Mouse (Mus musculus): ENCODE data around the gene Zfp383. TPM values are rescaled to one million over a fixed set of nuclear protein-coding genes. Genes with fewer than 3 reads are reported as not detected.
"Not testable (repeated sequence)": the region's sequence is repeated elsewhere in the genome, so short reads cannot be mapped to it uniquely, and the experiment has no call there.

The Zfp383 gene
- polyA plus RNA-seq, 1 experiment from 2014 or later: 3.7 TPM

GRCm38 (mm10) chr7:29958125-29958724 is 50.2 kb downstream of the Zfp383 start:
- no peak for DNase-seq (ENCODE audit: low spot score)
- Histone ChIP-seq H3K4me3 (ENCODE audit: low read depth, low read length) (no peak overlapping the region), H3K9me3 (ENCODE audit: low read length) (no peaks in the 10 kb centered on the region), H3K9ac (replicated peaks; ENCODE audit: low read depth) (no peak overlapping the region), H3K27me3 (replicated peaks; ENCODE audit: insufficient read depth, low read length) (no peaks in the 10 kb centered on the region), H3K36me3 (ENCODE audit: insufficient read depth, low read length) (no peaks in the 10 kb centered on the region), H3K4me2 (replicated peaks; ENCODE audit: low read depth, low read length) (no peak overlapping the region), H3K4me1 (ENCODE audit: insufficient read depth, low read depth, low read length) (no peaks in the 10 kb centered on the region), H3K27ac (ENCODE audit: low read length) (no peak overlapping the region)
- no peak for ATAC-seq
- TF ChIP-seq CTCF (IDR thresholded peaks at IDR 0.05) (no peak), EP300 (IDR thresholded peaks at IDR 0.05) (no peak)
- 76% methylated on average over 11 of the region's 11 CpGs for WGBS

GRCm38 (mm10) chr7:29959004-29959403 is 51.0 kb downstream of the Zfp383 start:
- Histone ChIP-seq H3K4me1 (ENCODE audit: insufficient read depth, low read depth, low read length) (no peaks in the 10 kb centered on the region), H3K4me2 (replicated peaks; ENCODE audit: low read depth, low read length) (no peak overlapping the region), H3K4me3 (ENCODE audit: low read depth, low read length) (no peak overlapping the region), H3K27ac (ENCODE audit: low read length) (no peak overlapping the region), H3K36me3 (ENCODE audit: insufficient read depth, low read length) (no peaks in the 10 kb centered on the region), H3K9ac (replicated peaks; ENCODE audit: low read depth) (no peak overlapping the region), H3K27me3 (replicated peaks; ENCODE audit: insufficient read depth, low read length) (no peaks in the 10 kb centered on the region), H3K9me3 (ENCODE audit: low read length) (no peaks in the 10 kb centered on the region)
- WGBS: 38% methylated on average over 3 of the region's 3 CpGs
- peak; percentile 8; the same call in 1 of the 2 replicates for TF ChIP-seq CTCF (IDR thresholded peaks at IDR 0.05)
- TF ChIP-seq EP300 (IDR thresholded peaks at IDR 0.05): no peak
- no peak for DNase-seq (ENCODE audit: low spot score)
- ATAC-seq: no peak

- not testable (repeated sequence) for DNase-seq (ENCODE audit: low spot score); H3K4me2 ChIP-seq (replicated peaks; ENCODE audit: low read depth, low read length); ATAC-seq; H3K9me3 ChIP-seq (ENCODE audit: low read length); H3K9ac ChIP-seq (replicated peaks; ENCODE audit: low read depth); H3K36me3 ChIP-seq (ENCODE audit: insufficient read depth, low read length); H3K27me3 ChIP-seq (replicated peaks; ENCODE audit: insufficient read depth, low read length); H3K4me3 ChIP-seq (ENCODE audit: low read depth, low read length); H3K27ac ChIP-seq (ENCODE audit: low read length); H3K4me1 ChIP-seq (ENCODE audit: insufficient read depth, low read depth, low read length)
- 53% methylated on average over 31 of the region's 39 CpGs for WGBS
Observed at GRCm38 (mm10) chr7:29965115-29965810, 57.2 kb downstream of the Zfp383 start.

Small RNA genes within 50 kb of the gene (microRNA-seq; reads per million reads assigned to microRNA genes)
- gene Mir7668: not detected

Other genes with a start within 250 kb of the Zfp383 start
- gene Catsperg2, start 181.2 kb upstream of the Zfp383 start, polyA plus RNA-seq (2015; fragmentation: Nextera tagmentation; extraction: Ambion mirVana): not detected in 2 replicates
- 6.9 and 7.9 TPM in 2 replicates for gene Zfp84, start 139.7 kb upstream of the Zfp383 start, polyA plus RNA-seq (2015; fragmentation: Nextera tagmentation; extraction: Ambion mirVana)
- 4.0 and 5.0 TPM in 2 replicates for gene Zfp30, start 124.2 kb upstream of the Zfp383 start, polyA plus RNA-seq (2015; fragmentation: Nextera tagmentation; extraction: Ambion mirVana)
- 8.4 and 9.1 TPM in 2 replicates for gene Zfp790, start 92.1 kb upstream of the Zfp383 start, polyA plus RNA-seq (2015; fragmentation: Nextera tagmentation; extraction: Ambion mirVana)
- gene Zfp940, start 54.6 kb upstream of the Zfp383 start, polyA plus RNA-seq (2015; fragmentation: Nextera tagmentation; extraction: Ambion mirVana): 1.3 and 1.9 TPM in 2 replicates
- 3.3 and 4.0 TPM in 2 replicates for gene Zfp420, start 48.2 kb upstream of the Zfp383 start, polyA plus RNA-seq (2015; fragmentation: Nextera tagmentation; extraction: Ambion mirVana)
- gene Zfp27, start 1.7 kb upstream of the Zfp383 start, polyA plus RNA-seq (2015; fragmentation: Nextera tagmentation; extraction: Ambion mirVana): 4.2 and 5.0 TPM in 2 replicates
- 5.1 and 6.7 TPM in 2 replicates for gene Zfp74, start 45.9 kb downstream of the Zfp383 start, polyA plus RNA-seq (2015; fragmentation: Nextera tagmentation; extraction: Ambion mirVana)
- 4.1 and 5.8 TPM in 2 replicates for gene Zfp568, start 75.7 kb downstream of the Zfp383 start, polyA plus RNA-seq (2015; fragmentation: Nextera tagmentation; extraction: Ambion mirVana)
- gene Zfp14, start 143.2 kb downstream of the Zfp383 start, polyA plus RNA-seq (2015; fragmentation: Nextera tagmentation; extraction: Ambion mirVana): 2.3 and 2.4 TPM in 2 replicates
- 3.8 and 4.0 TPM in 2 replicates for gene Zfp82, start 164.7 kb downstream of the Zfp383 start, polyA plus RNA-seq (2015; fragmentation: Nextera tagmentation; extraction: Ambion mirVana)
- 0.07 TPM in 1 of 2 replicates, not detected in the other for gene Gm26920, start 182.2 kb downstream of the Zfp383 start, polyA plus RNA-seq (2015; fragmentation: Nextera tagmentation; extraction: Ambion mirVana)
- gene Zfp566, start 182.3 kb downstream of the Zfp383 start, polyA plus RNA-seq (2015; fragmentation: Nextera tagmentation; extraction: Ambion mirVana): 4.8 and 5.2 TPM in 2 replicates
- gene Zfp260, start 186.6 kb downstream of the Zfp383 start, polyA plus RNA-seq (2015; fragmentation: Nextera tagmentation; extraction: Ambion mirVana): 58.4 and 61.0 TPM in 2 replicates
- 3.5 and 3.7 TPM in 2 replicates for gene Zfp382, start 213.7 kb downstream of the Zfp383 start, polyA plus RNA-seq (2015; fragmentation: Nextera tagmentation; extraction: Ambion mirVana)